Mouse (Mus musculus): ENCODE data around the gene Dpep3. TPM values are rescaled to one million over a fixed set of nuclear protein-coding genes. Genes with fewer than 3 reads are reported as not detected.
A peak's percentile ranks its signal among the peaks of the same experiment; 100 is the strongest.

Gene Dpep3
- polyA plus RNA-seq, 1 experiment from 2014 or later = not detected

DNA sequence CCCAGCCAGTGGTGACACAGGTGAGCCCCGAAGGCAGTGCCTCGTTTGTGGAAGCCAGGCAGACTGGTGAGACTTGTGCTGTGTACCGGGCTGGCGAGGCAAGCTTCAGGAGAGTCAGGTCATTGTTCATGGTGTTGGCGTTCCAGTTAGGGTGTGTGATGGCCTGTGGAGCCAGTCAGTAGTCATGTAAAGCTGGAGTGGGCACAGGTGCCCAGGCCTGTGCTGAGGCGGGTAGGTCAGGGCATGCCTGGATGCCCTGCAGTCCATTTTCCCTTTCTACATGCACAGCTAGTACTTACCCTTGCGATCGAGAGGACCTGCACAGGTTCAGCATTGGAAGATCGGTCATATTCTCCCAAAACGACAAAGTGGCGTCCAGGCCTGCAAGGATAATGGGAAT, 46.7 kb downstream of the Dpep3 start:
- 87% methylated on average over 11 of the region's 11 CpGs for WGBS

DNA sequence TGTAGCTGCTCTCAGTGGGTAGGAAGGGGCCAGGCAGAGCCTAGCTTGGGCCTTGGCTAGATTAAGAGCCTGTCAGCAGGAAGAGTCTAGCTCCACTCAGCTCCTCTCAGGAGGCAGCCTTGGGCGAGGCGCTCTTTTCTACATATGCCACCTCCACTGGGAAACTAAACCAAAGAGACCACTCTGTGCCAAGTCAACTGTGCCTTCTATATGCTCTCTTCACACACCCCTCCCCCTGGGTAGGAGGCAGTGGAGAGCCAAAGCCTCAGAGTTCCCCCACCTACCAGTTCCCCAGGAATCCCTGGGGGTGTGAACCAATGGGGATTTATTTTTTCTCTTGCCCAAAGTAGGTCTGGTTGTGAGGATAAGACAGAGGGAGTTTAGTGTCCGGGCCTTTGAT, 48.0 kb downstream of the Dpep3 start:
- Histone ChIP-seq H3K36me3 (peaks cover 54% of the 10 kb centered on the region), H3K4me2 (no peak overlapping the region), H3K27ac (no peak overlapping the region), H3K9ac (no peak overlapping the region), H3K9me3 (no peaks in the 10 kb centered on the region), H3K27me3 (no peaks in the 10 kb centered on the region), H3K4me1 (peaks cover 11% of the 10 kb centered on the region), H3K4me3 (no peak overlapping the region)
- WGBS = 95% methylated on average over 3 of the region's 3 CpGs
- no peak for ATAC-seq (ENCODE audit: insufficient number of reproducible peaks, low FRiP score, low TSS enrichment, low read depth)

More for the DNA sequence above, 46.7 kb downstream of the Dpep3 start:
- H3K9ac ChIP-seq = no peak overlapping the region
- H3K9me3 ChIP-seq = no peaks in the 10 kb centered on the region
- H3K36me3 ChIP-seq = peaks cover 44% of the 10 kb centered on the region
- H3K4me3 ChIP-seq = no peak overlapping the region
- no peak overlapping the region for H3K4me2 ChIP-seq
- peaks cover 17% of the 10 kb centered on the region for H3K4me1 ChIP-seq
- H3K27ac ChIP-seq = no peak overlapping the region
- no peaks in the 10 kb centered on the region for H3K27me3 ChIP-seq
- ATAC-seq (ENCODE audit: insufficient number of reproducible peaks, low FRiP score, low TSS enrichment, low read depth) = no peak

- peaks cover 56% of the 10 kb centered on the region for H3K36me3 ChIP-seq
- H3K27ac ChIP-seq = no peak overlapping the region
- H3K9me3 ChIP-seq = no peaks in the 10 kb centered on the region
- WGBS = 26% methylated on average over 8 of the region's 8 CpGs
- H3K4me1 ChIP-seq = peaks cover 5% of the 10 kb centered on the region; the same call in 1 of the 2 replicates
- no peaks in the 10 kb centered on the region for H3K27me3 ChIP-seq
- H3K4me2 ChIP-seq = no peak overlapping the region
- 0 out of 2 replicates have a peak overlapping the region, but pooled peaks have one; percentile 7 for H3K9ac ChIP-seq
- no peak for ATAC-seq (ENCODE audit: insufficient number of reproducible peaks, low FRiP score, low TSS enrichment, low read depth)
- H3K4me3 ChIP-seq = no peak overlapping the region
Observed at GRCm38 (mm10) chr8:105930602-105931001, 48.6 kb downstream of the Dpep3 start.

GRCm38 (mm10) chr8:105925123-105925522, 54.1 kb downstream of the Dpep3 start:
- H3K4me3 ChIP-seq = no peak overlapping the region
- no peak for ATAC-seq (ENCODE audit: insufficient number of reproducible peaks, low FRiP score, low TSS enrichment, low read depth)
- peaks cover 38% of the 10 kb centered on the region for H3K36me3 ChIP-seq
- no peaks in the 10 kb centered on the region for H3K4me1 ChIP-seq
- WGBS = 74% methylated on average over 3 of the region's 3 CpGs
- H3K9me3 ChIP-seq = no peaks in the 10 kb centered on the region
- H3K4me2 ChIP-seq = no peak overlapping the region
- H3K27ac ChIP-seq = no peak overlapping the region
- no peaks in the 10 kb centered on the region for H3K27me3 ChIP-seq
- no peak overlapping the region for H3K9ac ChIP-seq

Small RNA genes lying within 50 kb of the gene (microRNA-seq; reads per million reads assigned to microRNA genes)
- gene Mir7074 = not detected

Other genes starting within 250 kb of the Dpep3 start
- gene Gfod2, start 220.8 kb downstream of the Dpep3 start, polyA plus RNA-seq (2015; fragmentation: Nextera tagmentation; extraction: Ambion mirVana) = 20.1 and 22.1 TPM in 2 replicates
- gene Ranbp10, start 152.1 kb downstream of the Dpep3 start, polyA plus RNA-seq (2015; fragmentation: Nextera tagmentation; extraction: Ambion mirVana) = 11.1 and 11.7 TPM in 2 replicates
- gene Tsnaxip1, start 151.7 kb downstream of the Dpep3 start, polyA plus RNA-seq (2015; fragmentation: Nextera tagmentation; extraction: Ambion mirVana) = 0.28 and 0.47 TPM in 2 replicates
- gene Cenpt, start 126.2 kb downstream of the Dpep3 start, polyA plus RNA-seq (2015; fragmentation: Nextera tagmentation; extraction: Ambion mirVana) = 42.3 and 44.7 TPM in 2 replicates
- gene Thap11, start 124.3 kb downstream of the Dpep3 start, polyA plus RNA-seq (2015; fragmentation: Nextera tagmentation; extraction: Ambion mirVana) = 71.2 and 73.0 TPM in 2 replicates
- 195 and 202 TPM in 2 replicates for gene Nutf2, start 118.8 kb downstream of the Dpep3 start, polyA plus RNA-seq (2015; fragmentation: Nextera tagmentation; extraction: Ambion mirVana)
- 47.3 and 49.5 TPM in 2 replicates for gene Edc4, start 98.5 kb downstream of the Dpep3 start, polyA plus RNA-seq (2015; fragmentation: Nextera tagmentation; extraction: Ambion mirVana)
- 0.26 and 0.41 TPM in 2 replicates for gene Nrn1l, start 85.9 kb downstream of the Dpep3 start, polyA plus RNA-seq (2015; fragmentation: Nextera tagmentation; extraction: Ambion mirVana)
- 36.1 and 38.6 TPM in 2 replicates for gene Pskh1, start 79.0 kb downstream of the Dpep3 start, polyA plus RNA-seq (2015; fragmentation: Nextera tagmentation; extraction: Ambion mirVana)
- 0.96 and 1.1 TPM in 2 replicates for gene Ctrl, start 45.6 kb downstream of the Dpep3 start, polyA plus RNA-seq (2015; fragmentation: Nextera tagmentation; extraction: Ambion mirVana)
- gene Psmb10, start 41.0 kb downstream of the Dpep3 start, polyA plus RNA-seq (2015; fragmentation: Nextera tagmentation; extraction: Ambion mirVana) = 30.0 and 30.7 TPM in 2 replicates
- 3.1 and 3.2 TPM in 2 replicates for gene Lcat, start 36.0 kb downstream of the Dpep3 start, polyA plus RNA-seq (2015; fragmentation: Nextera tagmentation; extraction: Ambion mirVana)
- gene Slc12a4, start 13.3 kb downstream of the Dpep3 start, polyA plus RNA-seq (2015; fragmentation: Nextera tagmentation; extraction: Ambion mirVana) = 57.6 and 62.7 TPM in 2 replicates
- gene Dus2, start 11.9 kb upstream of the Dpep3 start, polyA plus RNA-seq (2015; fragmentation: Nextera tagmentation; extraction: Ambion mirVana) = 22.3 and 25.2 TPM in 2 replicates
- not detected in 2 replicates for gene Dpep2nb, start 26.5 kb upstream of the Dpep3 start, polyA plus RNA-seq (2015; fragmentation: Nextera tagmentation; extraction: Ambion mirVana)
- gene Ddx28, start 32.5 kb upstream of the Dpep3 start, polyA plus RNA-seq (2015; fragmentation: Nextera tagmentation; extraction: Ambion mirVana) = 18.4 and 19.0 TPM in 2 replicates
- gene Nfatc3, start 79.4 kb upstream of the Dpep3 start, polyA plus RNA-seq (2015; fragmentation: Nextera tagmentation; extraction: Ambion mirVana) = 5.7 and 6.9 TPM in 2 replicates
- 57.6 and 58.3 TPM in 2 replicates for gene Esrp2, start 157.5 kb upstream of the Dpep3 start, polyA plus RNA-seq (2015; fragmentation: Nextera tagmentation; extraction: Ambion mirVana)
- gene Pla2g15, start 171.0 kb upstream of the Dpep3 start, polyA plus RNA-seq (2015; fragmentation: Nextera tagmentation; extraction: Ambion mirVana) = 17.9 and 19.9 TPM in 2 replicates
- 36.5 and 41.0 TPM in 2 replicates for gene Slc7a6, start 189.4 kb upstream of the Dpep3 start, polyA plus RNA-seq (2015; fragmentation: Nextera tagmentation; extraction: Ambion mirVana)
- 31.7 TPM in 2 replicates for gene Slc7a6os, start 231.5 kb upstream of the Dpep3 start, polyA plus RNA-seq (2015; fragmentation: Nextera tagmentation; extraction: Ambion mirVana)
- 42.5 and 43.0 TPM in 2 replicates for gene Prmt7, start 231.5 kb upstream of the Dpep3 start, polyA plus RNA-seq (2015; fragmentation: Nextera tagmentation; extraction: Ambion mirVana)

Data from limb, embryonic 15.5 days (tissue).